Mouse (Mus musculus): ENCODE measurements at regions not wholly inside any gene's neighbourhood (a gene's known extent, or its start where the extent isn't known, plus 50 kb on each side); places are given as distances from the start of the nearest gene placed in this dataset.

GRCm38 (mm10) chr16:75190316-75190715, 395.5 kb downstream of the Lipi start:
- H3K9me3 ChIP-seq (replicated peaks; ENCODE audit: low read length): no peaks in the 10 kb centered on the region
- ATAC-seq (replicated peaks; ENCODE audit: low FRiP score, low read depth): no peak
- no peaks in the 10 kb centered on the region for H3K4me1 ChIP-seq (replicated peaks; ENCODE audit: insufficient read depth, low read length)
- H3K27me3 ChIP-seq (ENCODE audit: insufficient read depth, low read length): no peaks in the 10 kb centered on the region
- DNase-seq (ENCODE audit: low spot score): no peak
- no peak overlapping the region for H3K4me2 ChIP-seq (ENCODE audit: low read length)
- no peaks in the 10 kb centered on the region for H3K36me3 ChIP-seq (ENCODE audit: insufficient read depth, low read length)
- no peak for TF ChIP-seq CTCF (IDR thresholded peaks at IDR 0.05; ENCODE audit: low read depth)
- no peak overlapping the region for H3K27ac ChIP-seq
- H3K9ac ChIP-seq (ENCODE audit: low read depth, low read length): no peak overlapping the region
- H3K4me3 ChIP-seq (replicated peaks; ENCODE audit: low read depth, low read length): no peak overlapping the region
- 89% methylated on average over 6 of the region's 6 CpGs for WGBS

- Histone ChIP-seq H3K27ac (no peak overlapping the region), H3K4me3 (replicated peaks; ENCODE audit: low read depth, low read length) (no peak overlapping the region), H3K9ac (ENCODE audit: low read depth, low read length) (no peak overlapping the region), H3K36me3 (ENCODE audit: insufficient read depth, low read length) (no peaks in the 10 kb centered on the region), H3K4me2 (ENCODE audit: low read length) (no peak overlapping the region), H3K4me1 (replicated peaks; ENCODE audit: insufficient read depth, low read length) (no peaks in the 10 kb centered on the region), H3K9me3 (replicated peaks; ENCODE audit: low read length) (no peaks in the 10 kb centered on the region), H3K27me3 (ENCODE audit: insufficient read depth, low read length) (no peaks in the 10 kb centered on the region)
- DNase-seq (ENCODE audit: low spot score): no peak
- 72% methylated on average over 1 of the region's 1 CpGs for WGBS
- no peak for ATAC-seq (replicated peaks; ENCODE audit: low FRiP score, low read depth)
- no peak for TF ChIP-seq CTCF (IDR thresholded peaks at IDR 0.05; ENCODE audit: low read depth)
Observed at GRCm38 (mm10) chr16:75166040-75166439, 419.8 kb downstream of the Lipi start.

GRCm38 (mm10) chr16:75164969-75165726, 420.7 kb downstream of the Lipi start:
- Histone ChIP-seq H3K4me1 (replicated peaks; ENCODE audit: insufficient read depth, low read length) (no peaks in the 10 kb centered on the region), H3K9me3 (replicated peaks; ENCODE audit: low read length) (no peaks in the 10 kb centered on the region), H3K36me3 (ENCODE audit: insufficient read depth, low read length) (no peaks in the 10 kb centered on the region), H3K27ac (no peak overlapping the region), H3K27me3 (ENCODE audit: insufficient read depth, low read length) (no peaks in the 10 kb centered on the region), H3K9ac (ENCODE audit: low read depth, low read length) (no peak overlapping the region), H3K4me2 (ENCODE audit: low read length) (no peak overlapping the region), H3K4me3 (replicated peaks; ENCODE audit: low read depth, low read length) (no peak overlapping the region)
- no peak for TF ChIP-seq CTCF (IDR thresholded peaks at IDR 0.05; ENCODE audit: low read depth)
- DNase-seq (ENCODE audit: low spot score) (peak; percentile 9), ATAC-seq (replicated peaks; ENCODE audit: low FRiP score, low read depth) (no peak)
- WGBS: 76% methylated on average over 6 of the region's 6 CpGs

- Histone ChIP-seq H3K4me2 (ENCODE audit: low read length) (no peak overlapping the region), H3K4me1 (replicated peaks; ENCODE audit: insufficient read depth, low read length) (no peaks in the 10 kb centered on the region), H3K36me3 (ENCODE audit: insufficient read depth, low read length) (no peaks in the 10 kb centered on the region), H3K9me3 (replicated peaks; ENCODE audit: low read length) (no peaks in the 10 kb centered on the region), H3K9ac (ENCODE audit: low read depth, low read length) (no peak overlapping the region), H3K27me3 (ENCODE audit: insufficient read depth, low read length) (no peaks in the 10 kb centered on the region), H3K4me3 (replicated peaks; ENCODE audit: low read depth, low read length) (no peak overlapping the region), H3K27ac (no peak overlapping the region)
- no peak for DNase-seq (ENCODE audit: low spot score)
- ATAC-seq (replicated peaks; ENCODE audit: low FRiP score, low read depth): no peak
- WGBS: 74% methylated on average over 2 of the region's 2 CpGs
- no peak for TF ChIP-seq CTCF (IDR thresholded peaks at IDR 0.05; ENCODE audit: low read depth)
Observed at GRCm38 (mm10) chr16:75159740-75160139, 426.1 kb downstream of the Lipi start.

- 76% methylated on average over 5 of the region's 5 CpGs for WGBS
- Histone ChIP-seq H3K36me3 (ENCODE audit: insufficient read depth, low read length) (no peaks in the 10 kb centered on the region), H3K9ac (ENCODE audit: low read depth, low read length) (no peak overlapping the region), H3K27me3 (ENCODE audit: insufficient read depth, low read length) (no peaks in the 10 kb centered on the region), H3K4me3 (replicated peaks; ENCODE audit: low read depth, low read length) (no peak overlapping the region), H3K4me2 (ENCODE audit: low read length) (no peak overlapping the region), H3K9me3 (replicated peaks; ENCODE audit: low read length) (no peaks in the 10 kb centered on the region), H3K27ac (no peak overlapping the region), H3K4me1 (replicated peaks; ENCODE audit: insufficient read depth, low read length) (no peaks in the 10 kb centered on the region)
- no peak for TF ChIP-seq CTCF (IDR thresholded peaks at IDR 0.05; ENCODE audit: low read depth)
- no peak for DNase-seq (ENCODE audit: low spot score)
- no peak for ATAC-seq (replicated peaks; ENCODE audit: low FRiP score, low read depth)
Observed at GRCm38 (mm10) chr16:75155441-75156038, 430.3 kb downstream of the Lipi start.

All from kidney, postnatal 0 days (tissue).